Mouse (Mus musculus): ENCODE results near the gene 4930502E18Rik.
"Not testable (repeated sequence)": the region's sequence is repeated elsewhere in the genome, so short reads cannot be mapped to it uniquely, and the experiment has no call there.

- not testable (repeated sequence) for TF ChIP-seq CTCF (IDR thresholded peaks at IDR 0.05; ENCODE audit: borderline replicate concordance, control insufficient read depth, extremely low read depth, insufficient read depth, low read length, poor library complexity); POLR2A (IDR thresholded peaks at IDR 0.05; ENCODE audit: control insufficient read depth, extremely low read depth, insufficient read depth, low read length, poor library complexity)
Observed at GRCm38 (mm10) chrX:53676943-53677342, 47.7 kb upstream of the 4930502E18Rik start.
